Mouse (Mus musculus): ENCODE measurements at regions not wholly inside any gene's neighbourhood (a gene's known extent, or its start where the extent isn't known, plus 50 kb on each side); places are given as distances from the start of the nearest gene placed in this dataset.

GRCm38 (mm10) chr8:115991989-115992388, 284.4 kb upstream of the Maf start:
- no peak for TF ChIP-seq CTCF (IDR thresholded peaks at IDR 0.05; ENCODE audit: low read depth)
- TF ChIP-seq EP300 (IDR thresholded peaks at IDR 0.05; ENCODE audit: low read depth) = no peak
